Mouse (Mus musculus): ENCODE results near the gene Scrn2. TPM values are rescaled to one million over a fixed set of nuclear protein-coding genes. Genes with fewer than 3 reads are reported as not detected.

Scrn2 gene
- total and polyA plus RNA-seq, 3 experiments, result 12.6 to 13.0 (median 12.6) TPM

DNA sequence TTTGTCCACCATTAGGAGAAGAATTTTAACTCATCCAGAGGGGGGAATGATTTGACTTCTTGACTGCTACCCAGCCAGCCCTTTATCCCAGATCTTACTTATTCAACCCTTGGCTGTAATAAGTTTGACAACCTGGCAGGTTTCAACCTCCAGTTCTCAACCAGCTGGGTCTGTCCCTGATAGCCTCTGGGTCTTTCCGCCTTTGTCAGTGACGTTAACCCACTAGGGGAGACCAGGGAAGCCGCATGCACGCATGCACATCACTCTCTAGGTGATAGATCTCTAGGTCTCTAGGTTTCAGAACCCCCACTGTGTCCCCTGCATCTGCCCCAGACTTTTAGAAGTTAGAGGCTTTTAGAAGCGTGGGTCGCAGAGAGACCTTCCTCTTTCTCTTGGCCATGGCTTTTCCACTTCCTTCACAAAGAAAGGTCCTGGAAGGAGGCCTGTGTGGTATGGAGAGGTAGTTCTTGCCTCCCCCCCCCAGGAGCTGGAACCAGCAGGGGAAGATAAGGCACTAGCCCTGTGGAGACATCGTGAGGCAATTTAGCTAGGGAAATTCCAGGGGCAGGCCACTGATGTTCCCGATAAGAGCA, 20.4 kb upstream of the Scrn2 start:
- WGBS, result 36% methylated on average over 8 of the region's 8 CpGs
- DNase-seq, result no peak
- Histone ChIP-seq H3K9ac (ENCODE audit: low read depth, low read length) (no peak overlapping the region), H3K4me1 (ENCODE audit: control insufficient read depth, insufficient read depth, low read length) (no peaks in the 10 kb centered on the region), H3K27me3 (ENCODE audit: control insufficient read depth, insufficient read depth, low read length) (peaks cover 3% of the 10 kb centered on the region; the same call in 1 of the 2 replicates), H3K79me2 (replicated peaks; ENCODE audit: control insufficient read depth, insufficient read depth, low read length) (no peaks in the 10 kb centered on the region), H3K4me3 (no peak overlapping the region), H3K36me3 (ENCODE audit: control insufficient read depth, insufficient read depth, low read length) (no peaks in the 10 kb centered on the region), H3K27ac (no peak overlapping the region)
- intact Hi-C loops (cut with DNase I), result no loop called here
- TF ChIP-seq CTCF (IDR thresholded peaks at IDR 0.05) (no peak), POLR2A (IDR thresholded peaks at IDR 0.05; ENCODE audit: insufficient read depth, low read depth, low read length) (no peak), EP300 (IDR thresholded peaks at IDR 0.05; ENCODE audit: insufficient read depth, low read depth, low read length) (no peak)

DNA sequence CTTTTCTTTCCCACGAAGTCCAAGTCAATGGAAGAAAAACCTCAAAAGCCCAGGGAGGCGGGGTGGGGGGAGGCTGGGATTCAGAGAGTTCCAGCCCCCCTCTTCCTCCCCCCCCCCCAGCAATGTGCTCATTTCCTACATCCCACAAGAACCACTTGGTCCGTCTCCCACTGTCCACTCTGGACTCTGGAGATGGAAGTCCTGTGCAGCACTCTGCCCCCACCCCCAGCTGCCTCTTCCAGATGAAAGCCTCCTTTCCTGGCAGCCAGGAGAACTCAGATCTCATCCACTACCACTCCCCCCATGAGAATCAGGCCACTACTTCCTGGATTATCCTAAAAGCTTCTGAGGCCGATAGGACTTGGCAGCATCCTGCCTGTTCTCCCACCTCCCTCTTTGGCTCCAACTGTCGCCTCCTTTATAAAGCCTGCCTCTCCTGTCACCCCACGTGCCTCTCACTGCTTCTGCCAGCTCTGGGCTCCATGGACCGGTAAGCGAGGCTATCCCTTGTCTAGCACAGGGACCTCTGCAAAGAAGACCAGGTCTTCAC, 16.5 kb upstream of the Scrn2 start, which contains the start of gene Sp6:
TSS of gene Sp6 (plus strand) at position 274 of the 550 bp plus-strand sequence.
- H3K36me3 ChIP-seq (ENCODE audit: control insufficient read depth, insufficient read depth, low read length), result no peaks in the 10 kb centered on the region
- H3K27me3 ChIP-seq (ENCODE audit: control insufficient read depth, insufficient read depth, low read length), result peaks cover 13% of the 10 kb centered on the region
- TF ChIP-seq EP300 (IDR thresholded peaks at IDR 0.05; ENCODE audit: insufficient read depth, low read depth, low read length), result no peak
- TF ChIP-seq CTCF (IDR thresholded peaks at IDR 0.05), result no peak
- TF ChIP-seq POLR2A (IDR thresholded peaks at IDR 0.05; ENCODE audit: insufficient read depth, low read depth, low read length), result no peak
- 15% methylated on average over 8 of the region's 8 CpGs for WGBS
- intact Hi-C loops (cut with DNase I), result no loop called here
- H3K9ac ChIP-seq (ENCODE audit: low read depth, low read length), result no peak within 1 kb of the TSS
- no peak within 1 kb of the TSS for H3K4me3 ChIP-seq
- no peaks in the 10 kb centered on the region for H3K4me1 ChIP-seq (ENCODE audit: control insufficient read depth, insufficient read depth, low read length)
- no peak for DNase-seq
- H3K79me2 ChIP-seq (replicated peaks; ENCODE audit: control insufficient read depth, insufficient read depth, low read length), result no peaks in the 10 kb centered on the region
- H3K27ac ChIP-seq, result no peak within 1 kb of the TSS

DNA sequence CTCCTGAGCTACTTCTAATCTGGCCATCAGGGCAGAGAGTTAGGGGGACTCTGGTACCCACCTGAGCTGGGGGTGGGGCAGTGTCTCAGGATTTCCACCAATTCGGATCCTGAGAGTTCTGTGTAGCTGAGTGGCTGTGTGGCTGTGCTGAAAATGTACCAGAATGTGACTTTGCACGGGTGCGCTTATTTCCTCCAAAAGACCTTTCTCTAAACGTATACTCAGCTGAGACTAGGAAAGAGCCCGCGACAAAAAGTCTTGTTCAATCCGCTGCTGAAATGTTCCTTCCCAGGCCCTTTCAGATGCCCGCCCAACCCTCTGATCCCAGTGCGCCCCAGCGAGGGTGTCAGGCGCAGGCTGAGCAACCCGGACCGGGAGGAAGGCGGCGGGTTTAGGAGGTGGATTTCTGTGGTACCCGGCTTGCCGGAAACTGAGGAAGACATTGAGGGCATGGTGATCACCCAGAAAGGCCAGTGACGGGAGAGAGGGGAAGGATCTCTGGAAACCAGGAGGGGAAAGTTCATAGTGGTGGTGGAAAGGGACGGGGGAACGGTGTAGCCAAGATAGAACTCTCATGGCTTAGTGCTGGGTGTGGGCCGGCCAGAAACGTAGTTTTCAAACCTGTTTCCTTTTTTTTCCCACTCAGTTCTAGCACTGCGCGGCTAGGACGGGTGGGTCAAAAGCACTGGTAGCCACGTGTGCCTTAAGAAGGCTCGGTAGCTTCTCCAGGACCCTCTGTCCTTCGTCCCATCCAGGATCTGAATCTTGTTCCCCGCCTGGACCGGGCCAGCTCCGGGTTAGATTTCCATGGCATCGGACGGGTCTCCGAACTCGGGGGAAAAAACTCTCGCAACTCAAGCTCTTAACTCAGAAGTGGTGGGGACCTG, 11.8 kb upstream of the Scrn2 start:
- 3% methylated on average over 36 of the region's 36 CpGs for WGBS
- H3K27me3 ChIP-seq (ENCODE audit: control insufficient read depth, insufficient read depth, low read length), result peaks cover 31% of the 10 kb centered on the region
- no peak for DNase-seq

DNA sequence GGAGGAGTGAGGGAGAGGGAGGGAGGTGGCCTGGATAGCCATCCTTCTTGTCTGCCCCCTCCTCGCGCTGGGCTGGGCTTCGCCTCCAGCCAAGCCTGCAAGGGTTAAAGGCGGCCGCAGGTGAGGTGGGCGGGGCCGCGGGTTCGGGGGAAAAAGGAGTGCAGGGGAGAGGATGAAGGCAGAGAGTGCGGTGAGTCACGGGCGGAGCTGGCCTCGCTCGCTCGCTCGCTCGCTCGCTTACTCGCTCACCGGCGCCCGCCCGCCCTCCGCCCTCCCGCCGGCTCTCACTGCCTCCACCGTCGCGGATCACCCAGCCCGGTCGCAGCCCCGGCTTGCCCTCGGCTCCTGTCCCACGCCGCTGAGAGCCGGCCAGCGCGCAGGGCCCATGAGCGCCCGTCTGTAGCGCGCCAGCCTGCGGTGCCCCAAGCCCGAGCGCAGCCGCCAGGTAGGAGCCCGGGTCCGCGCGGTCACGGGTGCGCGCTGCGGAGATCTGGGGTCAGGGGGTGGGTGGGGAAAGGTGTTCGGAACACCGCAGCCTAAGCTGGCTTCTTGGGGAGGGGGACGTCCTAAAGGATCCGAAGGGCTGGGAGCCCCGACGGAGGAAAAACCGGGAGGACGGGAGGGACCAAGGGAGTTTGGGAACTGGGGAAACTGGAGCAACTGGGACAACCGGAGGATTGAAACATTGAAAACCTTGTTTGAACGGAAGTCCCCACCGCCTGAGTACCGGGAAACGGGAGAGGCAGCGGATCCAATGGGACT, 11.0 kb upstream of the Scrn2 start:
- Histone ChIP-seq H3K4me3 (no peak overlapping the region), H3K27me3 (ENCODE audit: control insufficient read depth, insufficient read depth, low read length) (peaks cover 30% of the 10 kb centered on the region), H3K9ac (ENCODE audit: low read depth, low read length) (no peak overlapping the region), H3K27ac (no peak overlapping the region), H3K79me2 (replicated peaks; ENCODE audit: control insufficient read depth, insufficient read depth, low read length) (no peaks in the 10 kb centered on the region), H3K4me1 (ENCODE audit: control insufficient read depth, insufficient read depth, low read length) (no peaks in the 10 kb centered on the region), H3K36me3 (ENCODE audit: control insufficient read depth, insufficient read depth, low read length) (no peaks in the 10 kb centered on the region)
- no peak for DNase-seq
- WGBS, result 3% methylated on average over 51 of the region's 68 CpGs
- intact Hi-C loops (cut with DNase I), result no loop called here
- TF ChIP-seq CTCF (IDR thresholded peaks at IDR 0.05), result no peak
- no peak for TF ChIP-seq POLR2A (IDR thresholded peaks at IDR 0.05; ENCODE audit: insufficient read depth, low read depth, low read length)
- no peak for TF ChIP-seq EP300 (IDR thresholded peaks at IDR 0.05; ENCODE audit: insufficient read depth, low read depth, low read length)

More for the DNA sequence above, 11.8 kb upstream of the Scrn2 start:
- no peak overlapping the region for H3K4me3 ChIP-seq
- H3K36me3 ChIP-seq (ENCODE audit: control insufficient read depth, insufficient read depth, low read length), result no peaks in the 10 kb centered on the region
- H3K4me1 ChIP-seq (ENCODE audit: control insufficient read depth, insufficient read depth, low read length), result no peaks in the 10 kb centered on the region
- intact Hi-C loops (cut with DNase I), result no loop called here
- TF ChIP-seq CTCF (IDR thresholded peaks at IDR 0.05), result no peak
- TF ChIP-seq EP300 (IDR thresholded peaks at IDR 0.05; ENCODE audit: insufficient read depth, low read depth, low read length), result no peak
- no peak for TF ChIP-seq POLR2A (IDR thresholded peaks at IDR 0.05; ENCODE audit: insufficient read depth, low read depth, low read length)
- no peaks in the 10 kb centered on the region for H3K79me2 ChIP-seq (replicated peaks; ENCODE audit: control insufficient read depth, insufficient read depth, low read length)
- H3K27ac ChIP-seq, result no peak overlapping the region
- H3K9ac ChIP-seq (ENCODE audit: low read depth, low read length), result no peak overlapping the region

DNA sequence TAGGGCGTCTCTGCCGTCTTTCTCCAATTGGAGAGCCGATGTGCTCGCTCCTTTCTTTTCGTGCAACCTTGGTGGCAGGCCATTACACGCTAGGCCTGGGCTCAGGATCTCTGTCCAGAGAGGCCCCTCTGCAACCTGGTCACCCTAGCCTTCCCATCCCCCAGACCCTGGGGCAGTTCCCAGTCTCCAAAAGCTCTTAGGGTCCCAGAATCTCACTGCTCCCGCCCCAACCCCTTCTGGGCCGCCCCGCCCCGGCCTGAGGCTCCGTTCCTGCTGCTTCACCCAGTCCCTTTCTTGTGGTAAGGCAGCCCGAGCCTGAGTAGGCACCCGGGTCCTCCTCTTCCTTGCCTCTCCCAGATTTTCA, 10.4 kb upstream of the Scrn2 start:
- no peak overlapping the region for H3K9ac ChIP-seq (ENCODE audit: low read depth, low read length)
- TF ChIP-seq EP300 (IDR thresholded peaks at IDR 0.05; ENCODE audit: insufficient read depth, low read depth, low read length), result no peak
- TF ChIP-seq POLR2A (IDR thresholded peaks at IDR 0.05; ENCODE audit: insufficient read depth, low read depth, low read length), result no peak
- TF ChIP-seq CTCF (IDR thresholded peaks at IDR 0.05), result no peak
- no peak overlapping the region for H3K4me3 ChIP-seq
- no peak overlapping the region for H3K27ac ChIP-seq
- H3K36me3 ChIP-seq (ENCODE audit: control insufficient read depth, insufficient read depth, low read length), result no peaks in the 10 kb centered on the region
- no peaks in the 10 kb centered on the region for H3K79me2 ChIP-seq (replicated peaks; ENCODE audit: control insufficient read depth, insufficient read depth, low read length)
- intact Hi-C loops (cut with DNase I), result no loop called here
- peaks cover 30% of the 10 kb centered on the region for H3K27me3 ChIP-seq (ENCODE audit: control insufficient read depth, insufficient read depth, low read length)
- no peaks in the 10 kb centered on the region for H3K4me1 ChIP-seq (ENCODE audit: control insufficient read depth, insufficient read depth, low read length)
- no peak for DNase-seq
- WGBS, result 14% methylated on average over 13 of the region's 13 CpGs

All from heart, adult 2 months (tissue).